Mouse (Mus musculus): ENCODE measurements around the gene Vav3. TPM values are rescaled to one million over a fixed set of nuclear protein-coding genes. Genes with fewer than 3 reads are reported as not detected.
A peak's percentile ranks its signal among the peaks of the same experiment; 100 is the strongest.

Vav3 gene
- polyA plus RNA-seq, 1 experiment, result 3.8 TPM

DNA sequence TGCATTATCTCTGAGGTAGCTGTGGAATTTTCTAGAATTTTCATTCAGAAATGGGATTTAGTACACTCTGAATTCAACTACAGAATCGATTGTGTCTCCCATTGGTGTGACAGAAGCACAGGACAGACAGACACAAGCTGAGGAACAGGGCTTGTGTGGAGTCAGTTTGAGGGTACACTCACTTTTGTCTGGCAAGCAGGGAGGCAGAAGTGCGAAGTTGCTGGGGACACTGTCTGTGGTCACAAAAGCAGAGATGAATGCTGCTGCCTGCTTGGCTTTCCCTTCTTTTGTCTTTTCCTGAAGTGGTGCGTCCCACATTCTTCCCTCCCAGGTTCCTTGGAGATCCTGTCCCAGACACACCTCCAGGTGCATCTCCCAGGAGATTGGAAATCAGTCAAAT is 28.6 kb upstream of the Vav3 start:
- TF ChIP-seq CTCF (IDR thresholded peaks at IDR 0.05; ENCODE audit: extremely low read depth, insufficient read depth, low read length), result no peak
- TF ChIP-seq POLR2A (IDR thresholded peaks at IDR 0.05; ENCODE audit: extremely low read depth, insufficient read depth, low read length), result no peak
- H3K4me3 ChIP-seq (ENCODE audit: insufficient read depth, low read length), result no peak overlapping the region
- no peaks in the 10 kb centered on the region for H3K4me1 ChIP-seq (ENCODE audit: control insufficient read depth, insufficient read depth, low read length)
- no peak overlapping the region for H3K27ac ChIP-seq (ENCODE audit: insufficient read depth, low read length)

DNA sequence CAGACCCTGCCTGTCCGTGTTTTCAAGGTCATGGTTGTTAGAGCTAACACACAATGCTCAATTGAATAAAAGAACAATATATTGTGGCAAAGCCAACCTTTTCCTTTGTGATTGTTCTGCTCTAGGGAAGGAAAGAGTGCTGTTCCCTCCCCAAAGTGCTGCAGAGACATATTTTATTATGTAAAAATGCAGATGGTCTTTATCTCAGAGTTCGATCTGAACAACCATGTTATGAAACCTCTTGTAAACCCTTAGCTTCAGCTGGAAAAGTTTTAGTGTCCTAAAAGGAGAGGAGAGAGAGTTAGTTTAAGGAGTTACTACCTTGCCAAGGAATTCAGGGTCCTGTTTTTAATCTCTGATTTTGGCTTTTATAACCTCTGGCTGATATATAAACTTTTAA is 27.0 kb upstream of the Vav3 start:
- Histone ChIP-seq H3K4me3 (ENCODE audit: insufficient read depth, low read length) (no peak overlapping the region), H3K27ac (ENCODE audit: insufficient read depth, low read length) (no peak overlapping the region), H3K4me1 (ENCODE audit: control insufficient read depth, insufficient read depth, low read length) (no peaks in the 10 kb centered on the region)
- no peak for TF ChIP-seq CTCF (IDR thresholded peaks at IDR 0.05; ENCODE audit: extremely low read depth, insufficient read depth, low read length)
- no peak for TF ChIP-seq POLR2A (IDR thresholded peaks at IDR 0.05; ENCODE audit: extremely low read depth, insufficient read depth, low read length)

DNA sequence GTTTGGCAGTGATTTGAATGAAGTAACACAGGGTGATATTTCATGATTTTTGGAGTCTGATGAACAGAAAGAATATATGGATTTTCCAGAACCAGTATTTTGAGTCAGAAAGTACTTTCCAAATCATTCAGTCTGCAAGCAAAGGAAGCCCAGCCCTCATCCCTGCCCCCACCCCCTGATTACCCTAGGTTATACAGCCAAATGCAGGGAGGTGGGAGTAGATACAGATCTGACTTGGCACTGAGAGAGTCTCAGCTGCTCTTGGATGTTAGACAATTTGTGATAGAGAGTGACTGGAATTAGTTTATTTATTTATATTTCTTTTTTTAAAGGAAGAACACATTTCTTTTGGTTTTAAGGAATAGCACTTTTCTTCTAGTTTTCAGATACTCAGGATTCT is 18.2 kb upstream of the Vav3 start:
- no peak overlapping the region for H3K27ac ChIP-seq (ENCODE audit: insufficient read depth, low read length)
- no peak for TF ChIP-seq POLR2A (IDR thresholded peaks at IDR 0.05; ENCODE audit: extremely low read depth, insufficient read depth, low read length)
- TF ChIP-seq CTCF (IDR thresholded peaks at IDR 0.05; ENCODE audit: extremely low read depth, insufficient read depth, low read length), result no peak
- H3K4me3 ChIP-seq (ENCODE audit: insufficient read depth, low read length), result no peak overlapping the region
- H3K4me1 ChIP-seq (ENCODE audit: control insufficient read depth, insufficient read depth, low read length), result no peaks in the 10 kb centered on the region; the same call in 1 of the 2 replicates

DNA sequence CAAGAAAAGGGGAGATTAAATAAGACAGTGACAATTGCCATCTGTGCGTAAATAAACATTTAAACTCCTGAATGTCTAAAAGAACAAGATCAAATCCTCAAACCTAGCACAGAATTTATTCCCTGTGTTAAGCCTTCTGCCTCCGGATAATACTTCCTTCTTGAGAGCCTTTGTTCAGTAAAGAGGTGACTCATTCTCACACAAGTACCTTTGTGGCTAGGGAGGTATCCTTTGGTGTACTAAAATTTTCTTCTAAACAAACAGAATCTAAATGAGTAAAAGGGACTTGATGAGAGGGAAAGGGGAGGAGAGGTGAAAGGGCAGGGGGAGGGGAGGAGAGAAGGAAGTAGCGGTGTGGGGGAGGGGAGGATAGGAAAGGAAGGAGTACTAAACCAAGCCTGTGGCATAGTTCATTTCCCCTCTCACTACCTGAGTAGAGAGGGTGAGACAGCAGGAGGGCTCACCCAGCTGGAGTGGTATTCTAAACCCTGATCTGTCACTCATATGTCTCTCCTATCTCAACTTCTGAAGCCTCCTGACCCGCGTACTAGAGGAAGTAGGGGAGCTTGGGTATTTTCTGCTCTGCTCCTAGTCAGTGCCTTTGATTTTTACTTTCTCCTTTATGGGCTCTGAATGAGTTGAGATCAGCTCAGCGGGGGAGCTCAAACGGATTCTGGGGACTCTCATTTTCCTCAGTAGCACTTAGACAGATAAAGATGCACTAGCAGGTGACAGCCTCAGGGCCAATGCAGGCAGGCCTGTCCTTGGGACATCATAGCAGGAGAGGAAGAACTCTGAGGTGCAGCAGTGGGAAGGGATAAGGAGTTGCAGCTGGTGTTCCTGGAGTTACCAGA is 16.8 kb upstream of the Vav3 start:
- TF ChIP-seq CTCF (IDR thresholded peaks at IDR 0.05; ENCODE audit: extremely low read depth, insufficient read depth, low read length) (no peak), POLR2A (IDR thresholded peaks at IDR 0.05; ENCODE audit: extremely low read depth, insufficient read depth, low read length) (no peak)
- Histone ChIP-seq H3K4me3 (ENCODE audit: insufficient read depth, low read length) (no peak overlapping the region), H3K27ac (ENCODE audit: insufficient read depth, low read length) (no peak overlapping the region)

DNA sequence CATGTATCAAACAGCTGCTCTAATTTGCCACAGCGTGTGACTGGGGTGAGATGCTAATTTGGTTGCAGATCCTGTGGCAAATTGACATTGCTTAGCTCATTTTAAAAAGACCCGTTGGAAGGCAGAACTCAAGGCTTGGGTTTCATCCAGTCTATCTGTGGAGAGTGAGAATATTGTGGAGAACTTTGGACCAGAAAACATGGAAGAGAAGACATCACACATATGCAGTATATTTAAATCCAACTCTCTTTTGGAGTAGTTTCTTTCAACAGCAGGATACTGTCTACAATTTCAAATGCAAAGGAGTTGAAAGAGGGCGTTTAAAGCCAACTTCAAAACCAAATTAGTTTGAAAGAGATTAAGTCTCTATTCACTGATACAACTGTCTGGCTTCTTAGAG is 13.3 kb upstream of the Vav3 start:
- Histone ChIP-seq H3K4me1 (ENCODE audit: control insufficient read depth, insufficient read depth, low read length) (no peaks in the 10 kb centered on the region; the same call in 1 of the 2 replicates), H3K27ac (ENCODE audit: insufficient read depth, low read length) (no peak overlapping the region), H3K4me3 (ENCODE audit: insufficient read depth, low read length) (no peak overlapping the region)
- TF ChIP-seq CTCF (IDR thresholded peaks at IDR 0.05; ENCODE audit: extremely low read depth, insufficient read depth, low read length) (no peak), POLR2A (IDR thresholded peaks at IDR 0.05; ENCODE audit: extremely low read depth, insufficient read depth, low read length) (no peak)

More for the DNA sequence above, 16.8 kb upstream of the Vav3 start:
- no peaks in the 10 kb centered on the region; the same call in 1 of the 2 replicates for H3K4me1 ChIP-seq (ENCODE audit: control insufficient read depth, insufficient read depth, low read length)

DNA sequence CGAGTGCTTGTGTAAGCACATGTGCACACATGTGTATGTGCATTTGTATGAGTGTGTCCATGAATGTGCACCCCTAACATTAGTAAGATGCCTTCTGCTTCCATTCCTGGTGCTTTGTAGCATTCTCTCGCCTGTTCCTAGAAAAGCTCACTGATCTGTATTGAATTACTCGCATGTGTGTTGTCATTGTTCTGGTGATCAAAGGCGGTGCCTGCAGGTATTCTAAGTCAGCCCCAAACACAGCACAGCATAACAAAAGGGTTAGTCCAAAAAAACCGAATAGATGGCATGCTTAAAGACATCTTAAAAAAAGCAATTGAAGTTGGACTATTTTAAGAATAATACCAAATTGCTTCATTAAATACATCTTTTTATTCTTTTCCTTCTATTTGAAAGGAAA is 7.7 kb upstream of the Vav3 start:
- Histone ChIP-seq H3K27ac (ENCODE audit: insufficient read depth, low read length) (no peak overlapping the region), H3K4me3 (ENCODE audit: insufficient read depth, low read length) (no peak overlapping the region), H3K4me1 (ENCODE audit: control insufficient read depth, insufficient read depth, low read length) (no peaks in the 10 kb centered on the region)
- no peak for TF ChIP-seq CTCF (IDR thresholded peaks at IDR 0.05; ENCODE audit: extremely low read depth, insufficient read depth, low read length)
- TF ChIP-seq POLR2A (IDR thresholded peaks at IDR 0.05; ENCODE audit: extremely low read depth, insufficient read depth, low read length), result no peak

DNA sequence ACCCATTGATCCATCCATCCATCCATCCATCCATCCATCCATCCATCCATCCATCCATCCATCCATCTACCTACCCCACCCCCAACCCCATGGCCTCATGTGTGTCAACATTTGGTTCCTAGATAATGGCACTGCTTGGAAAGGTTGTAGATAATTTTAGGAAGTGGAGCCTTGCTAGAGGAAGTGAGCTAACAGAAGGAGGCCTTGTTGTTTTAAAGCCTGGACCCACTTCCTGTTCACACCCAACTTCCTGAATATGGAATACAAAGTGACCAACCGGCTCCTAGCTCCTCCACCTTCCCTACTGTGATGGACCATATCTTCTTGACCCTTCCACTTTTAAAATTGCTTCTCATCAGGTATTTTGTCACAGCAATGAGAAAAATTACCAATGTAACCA is 5.0 kb upstream of the Vav3 start:
- Histone ChIP-seq H3K27ac (ENCODE audit: insufficient read depth, low read length) (no peak overlapping the region), H3K4me1 (ENCODE audit: control insufficient read depth, insufficient read depth, low read length) (no peaks in the 10 kb centered on the region; the same call in 1 of the 2 replicates), H3K4me3 (ENCODE audit: insufficient read depth, low read length) (no peak overlapping the region)
- TF ChIP-seq POLR2A (IDR thresholded peaks at IDR 0.05; ENCODE audit: extremely low read depth, insufficient read depth, low read length), result no peak
- TF ChIP-seq CTCF (IDR thresholded peaks at IDR 0.05; ENCODE audit: extremely low read depth, insufficient read depth, low read length), result no peak

DNA sequence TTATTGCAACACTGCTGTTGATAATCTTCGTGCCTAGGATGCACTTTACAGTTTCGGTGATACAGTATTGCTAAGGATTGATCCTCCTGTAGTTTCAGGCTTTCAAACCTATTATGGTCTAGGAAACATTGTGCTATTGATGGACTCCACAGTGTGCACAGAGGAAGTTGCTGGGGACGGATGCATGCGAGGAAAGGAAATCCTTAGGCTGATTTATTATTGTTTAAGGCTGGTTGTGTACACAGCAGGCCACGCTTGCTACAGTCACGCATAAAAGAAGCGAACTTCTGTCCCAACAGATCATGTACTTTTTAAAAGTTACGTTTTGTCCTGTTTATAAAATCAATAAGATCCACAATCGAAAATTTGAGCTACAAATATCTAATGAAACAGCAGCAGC is 1.2 kb upstream of the Vav3 start:
- no peak overlapping the region for H3K27ac ChIP-seq (ENCODE audit: insufficient read depth, low read length)
- no peaks in the 10 kb centered on the region; the same call in 1 of the 2 replicates for H3K4me1 ChIP-seq (ENCODE audit: control insufficient read depth, insufficient read depth, low read length)
- H3K4me3 ChIP-seq (ENCODE audit: insufficient read depth, low read length), result no peak overlapping the region
- no peak for TF ChIP-seq POLR2A (IDR thresholded peaks at IDR 0.05; ENCODE audit: extremely low read depth, insufficient read depth, low read length)
- TF ChIP-seq CTCF (IDR thresholded peaks at IDR 0.05; ENCODE audit: extremely low read depth, insufficient read depth, low read length), result no peak

DNA sequence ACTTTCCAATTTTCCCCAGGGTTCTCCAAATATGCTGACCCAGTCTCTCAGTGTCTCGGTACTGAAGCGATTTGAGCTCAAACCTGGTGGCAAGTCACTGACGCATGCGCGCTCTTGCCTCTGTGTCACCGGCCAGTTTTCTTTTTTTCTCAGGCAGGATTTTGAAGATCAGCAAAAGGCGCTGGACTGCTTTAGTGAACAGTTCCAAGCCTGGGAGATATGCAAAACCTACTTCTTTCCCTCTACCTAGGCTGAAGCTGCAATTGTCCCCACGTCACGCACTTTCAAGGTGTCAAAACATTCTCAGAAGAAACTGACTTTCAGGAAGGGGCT is 546 bp upstream of the Vav3 start:
- Histone ChIP-seq H3K4me1 (ENCODE audit: control insufficient read depth, insufficient read depth, low read length) (no peaks in the 10 kb centered on the region; the same call in 1 of the 2 replicates), H3K4me3 (ENCODE audit: insufficient read depth, low read length) (peak overlapping the region; percentile 35), H3K27ac (ENCODE audit: insufficient read depth, low read length) (no peak overlapping the region)
- no peak for TF ChIP-seq POLR2A (IDR thresholded peaks at IDR 0.05; ENCODE audit: extremely low read depth, insufficient read depth, low read length)
- TF ChIP-seq CTCF (IDR thresholded peaks at IDR 0.05; ENCODE audit: extremely low read depth, insufficient read depth, low read length), result no peak

DNA sequence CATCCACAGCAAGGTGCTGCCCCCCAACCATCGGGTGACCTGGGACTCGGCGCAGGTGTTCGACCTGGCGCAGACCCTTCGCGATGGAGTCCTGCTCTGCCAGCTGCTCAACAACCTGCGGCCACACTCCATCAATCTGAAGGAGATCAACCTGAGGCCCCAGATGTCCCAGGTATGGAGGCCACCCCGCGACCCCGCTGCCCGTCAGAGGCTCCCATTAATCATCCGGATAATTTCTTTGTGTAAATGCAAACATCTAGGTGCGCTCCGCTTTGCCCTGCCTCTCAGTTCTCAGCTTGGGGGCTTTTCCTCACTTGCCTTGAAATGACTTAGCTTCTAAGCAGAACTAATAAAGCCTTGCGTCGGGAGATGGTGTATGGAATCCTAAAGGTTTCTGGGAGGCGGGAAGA is 623 bp downstream of the Vav3 start:
- Histone ChIP-seq H3K4me1 (ENCODE audit: control insufficient read depth, insufficient read depth, low read length) (no peaks in the 10 kb centered on the region; the same call in 1 of the 2 replicates), H3K27ac (ENCODE audit: insufficient read depth, low read length) (no peak overlapping the region), H3K4me3 (ENCODE audit: insufficient read depth, low read length) (peak overlapping the region; percentile 35)
- TF ChIP-seq POLR2A (IDR thresholded peaks at IDR 0.05; ENCODE audit: extremely low read depth, insufficient read depth, low read length) (no peak), CTCF (IDR thresholded peaks at IDR 0.05; ENCODE audit: extremely low read depth, insufficient read depth, low read length) (no peak)

All from cortical plate, adult 2 months (tissue).